Mouse (Mus musculus) large intestine, adult 2 months (tissue): ENCODE data around the gene Opn1sw. TPM values are rescaled to one million over a fixed set of nuclear protein-coding genes. Genes with fewer than 3 reads are reported as not detected.
"Not testable (repeated sequence)": the region's sequence is repeated elsewhere in the genome, so short reads cannot be mapped to it uniquely, and the experiment has no call there.

Experiments used
- DNase-seq: peaks from one replicate; pipeline ENCODE4 v3.0.0-alpha.2; 2012; ENCODE audit warnings: low read depth, low spot score
- WGBS: fragments of 180-500 bp; shearing (Covaris S2); methylation state at CpG from one replicate; pipeline ENCODE4 v1.1.7; 2018; 5-methylcytosine and 5-hydroxymethylcytosine counted together
- polyA plus RNA-seq: library from polyadenylated mRNA; depleted of rRNA; stranded (reverse); fragments of >200 nt; gene quantifications from 2 replicates; pipeline ENCODE4 v1.2.3, GENCODE M21; 2012; rRNA removed

Opn1sw gene
- polyA plus RNA-seq, 1 experiment, result 0.22 TPM

- WGBS, result under 1% methylated on average over 15 of the region's 15 CpGs
- DNase-seq, result peak; percentile 19
These were observed 39.9 kb downstream of the Opn1sw start for GRCm38 (mm10) chr6:29348371-29348724.

GRCm38 (mm10) chr6:29347665-29348370 lies 40.5 kb downstream of the Opn1sw start, which contains the start of gene Calu:
Gene Calu, plus strand, starts transcription at chr6:29348069.
- WGBS, result under 1% methylated on average over 55 of the region's 55 CpGs
- peak; percentile 96 for DNase-seq

GRCm38 (mm10) chr6:29347189-29347588 lies 41.1 kb downstream of the Opn1sw start:
- DNase-seq, result no peak
- 29% methylated on average over 7 of the region's 7 CpGs for WGBS

GRCm38 (mm10) chr6:29346512-29346911 lies 41.8 kb downstream of the Opn1sw start:
- WGBS, result 87% methylated on average over 2 of the region's 2 CpGs
- not testable (repeated sequence) for DNase-seq

- 48% methylated on average over 4 of the region's 4 CpGs for WGBS
- no peak for DNase-seq
These were observed 58.8 kb downstream of the Opn1sw start for GRCm38 (mm10) chr6:29329514-29329913.

- 83% methylated on average over 9 of the region's 9 CpGs for WGBS
- no peak for DNase-seq
These were observed 61.3 kb downstream of the Opn1sw start for GRCm38 (mm10) chr6:29326961-29327360.

Other genes with a start within 250 kb of the Opn1sw start
- gene Rbm28, start 223.5 kb downstream of the Opn1sw start, polyA plus RNA-seq, result 3.9 and 5.7 TPM in 2 replicates
- gene Prrt4, start 208.9 kb downstream of the Opn1sw start, polyA plus RNA-seq, result 0.14 and 0.15 TPM in 2 replicates
- 17.5 and 22.2 TPM in 2 replicates for gene Impdh1, start 172.1 kb downstream of the Opn1sw start, polyA plus RNA-seq
- 11.4 and 11.5 TPM in 2 replicates for gene Hilpda, start 116.0 kb downstream of the Opn1sw start, polyA plus RNA-seq
- 0.38 and 0.81 TPM in 2 replicates for gene Fam71f2, start 108.9 kb downstream of the Opn1sw start, polyA plus RNA-seq
- not detected in 2 replicates for gene Fam71f1, start 69.3 kb downstream of the Opn1sw start, polyA plus RNA-seq
- 52.4 and 59.8 TPM in 2 replicates for gene Calu, start 40.4 kb downstream of the Opn1sw start, polyA plus RNA-seq
- gene Ccdc136, start 7.8 kb upstream of the Opn1sw start, polyA plus RNA-seq, result 1.7 and 2.0 TPM in 2 replicates
- gene Flnc, start 44.8 kb upstream of the Opn1sw start, polyA plus RNA-seq, result 7.9 and 11.4 TPM in 2 replicates
- 288 and 318 TPM in 2 replicates for gene Atp6v1f, start 79.2 kb upstream of the Opn1sw start, polyA plus RNA-seq
- gene Atp6v1fnb, start 83.0 kb upstream of the Opn1sw start, polyA plus RNA-seq, result not detected in 2 replicates
- gene Kcp, start 119.5 kb upstream of the Opn1sw start, polyA plus RNA-seq, result 3.2 and 3.8 TPM in 2 replicates
- 18.5 and 20.4 TPM in 2 replicates for gene Irf5, start 138.2 kb upstream of the Opn1sw start, polyA plus RNA-seq
- gene Tnpo3, start 221.4 kb upstream of the Opn1sw start, polyA plus RNA-seq, result 30.7 and 36.4 TPM in 2 replicates